Mouse (Mus musculus): ENCODE results near the gene Dcaf11.

The Dcaf11 gene

GRCm38 (mm10) chr14:55559799-55560201 lies at the start of gene Dcaf11:
Dcaf11 (plus strand) TSS chr14:55560006.
- DNase-seq (ENCODE audit: low spot score in 2 of 2) = peak; percentile 84 to 85

- DNase-seq (ENCODE audit: low spot score in 2 of 2) = no peak
These were observed 49.6 kb upstream of the Dcaf11 start, which contains the start of gene Cpne6 for GRCm38 (mm10) chr14:55510125-55510731. Cpne6 (plus strand) TSS chr14:55510445.

- DNase-seq (ENCODE audit: low spot score in 2 of 2) = no peak
These were observed 48.8 kb upstream of the Dcaf11 start for GRCm38 (mm10) chr14:55511037-55511436.

- no peak for DNase-seq (ENCODE audit: low spot score in 2 of 2)
These were observed 45.9 kb upstream of the Dcaf11 start for GRCm38 (mm10) chr14:55513927-55514326.

GRCm38 (mm10) chr14:55515846-55516245 lies 44.0 kb upstream of the Dcaf11 start:
- no peak for DNase-seq (ENCODE audit: low spot score in 2 of 2)

GRCm38 (mm10) chr14:55518897-55519296 lies 40.9 kb upstream of the Dcaf11 start:
- no peak for DNase-seq (ENCODE audit: low spot score in 2 of 2)

- DNase-seq (ENCODE audit: low spot score in 2 of 2) = no peak
These were observed 40.2 kb upstream of the Dcaf11 start for GRCm38 (mm10) chr14:55519604-55520003.

- DNase-seq (ENCODE audit: low spot score in 2 of 2) = no peak
These were observed 39.1 kb upstream of the Dcaf11 start for GRCm38 (mm10) chr14:55520451-55521361.

- DNase-seq (ENCODE audit: low spot score in 2 of 2) = no peak
These were observed 35.7 kb upstream of the Dcaf11 start for GRCm38 (mm10) chr14:55524062-55524461.

- no peak for DNase-seq (ENCODE audit: low spot score in 2 of 2)
These were observed 35.0 kb upstream of the Dcaf11 start, which contains the start of gene Nrl for GRCm38 (mm10) chr14:55524785-55525184. Nrl (minus strand) TSS chr14:55524981.

- DNase-seq (ENCODE audit: low spot score in 2 of 2) = no peak
These were observed 33.1 kb upstream of the Dcaf11 start for GRCm38 (mm10) chr14:55526674-55527073.

GRCm38 (mm10) chr14:55527940-55528339 lies 31.9 kb upstream of the Dcaf11 start:
- peak in 1 of 2 experiments; percentile 29 for DNase-seq (ENCODE audit: low spot score in 2 of 2)

- DNase-seq (ENCODE audit: low spot score in 2 of 2) = peak in 1 of 2 experiments; percentile 42
These were observed 23.6 kb upstream of the Dcaf11 start for GRCm38 (mm10) chr14:55536116-55536745.

GRCm38 (mm10) chr14:55540067-55540786 lies 19.6 kb upstream of the Dcaf11 start, which contains the start of gene Pck2:
Pck2 (plus strand) TSS chr14:55540266.
- DNase-seq (ENCODE audit: low spot score in 2 of 2) = no peak

GRCm38 (mm10) chr14:55540787-55541321 lies 19.0 kb upstream of the Dcaf11 start:
- no peak for DNase-seq (ENCODE audit: low spot score in 2 of 2)

- no peak for DNase-seq (ENCODE audit: low spot score in 2 of 2)
These were observed 17.5 kb upstream of the Dcaf11 start for GRCm38 (mm10) chr14:55542268-55542667.

GRCm38 (mm10) chr14:55544334-55544733 lies 15.5 kb upstream of the Dcaf11 start:
- DNase-seq (ENCODE audit: low spot score in 2 of 2) = no peak

GRCm38 (mm10) chr14:55550191-55550590 lies 9.6 kb upstream of the Dcaf11 start:
- DNase-seq (ENCODE audit: low spot score in 2 of 2) = no peak

GRCm38 (mm10) chr14:55551347-55551746 lies 8.5 kb upstream of the Dcaf11 start:
- DNase-seq (ENCODE audit: low spot score in 2 of 2) = no peak

GRCm38 (mm10) chr14:55551794-55552193 lies 8.0 kb upstream of the Dcaf11 start:
- no peak for DNase-seq (ENCODE audit: low spot score in 2 of 2)

- no peak for DNase-seq (ENCODE audit: low spot score in 2 of 2)
These were observed 5.2 kb upstream of the Dcaf11 start for GRCm38 (mm10) chr14:55554635-55555034.
